Mouse (Mus musculus) CH12.LX (cell line): ENCODE data around the gene Mettl3. TPM values are rescaled to one million over a fixed set of nuclear protein-coding genes. Genes with fewer than 3 reads are reported as not detected.
"Not testable (repeated sequence)": the region's sequence is repeated elsewhere in the genome, so short reads cannot be mapped to it uniquely, and the experiment has no call there.

Source experiments
- DNase-seq: peaks from one replicate; pipeline ENCODE4 v3.0.0-alpha.2; 2013; ENCODE audit errors: extremely low read depth
- H3K27ac ChIP-seq: 2 replicates; pipeline ENCODE4 v1.5.1; 2012; ENCODE audit warnings: low read depth, mild to moderate bottlenecking, control low read depth, moderate library complexity; ENCODE audit not compliant: insufficient read depth
- H3K27me3 ChIP-seq: replicated peaks from 2 replicates; pipeline ENCODE3; 2012; ENCODE audit warnings: inconsistent platforms
- H3K36me3 ChIP-seq, 2 experiments: replicated peaks in 1 of 2; 2 replicates each; pipeline versions ENCODE3 to v1.6.1; 2012; ENCODE audit warnings: inconsistent platforms in 1 of 2, low read length in 1 of 2, mild to moderate bottlenecking in 1 of 2, mixed read lengths in 1 of 2, moderate library complexity in 1 of 2; ENCODE audit not compliant: control insufficient read depth in 1 of 2, insufficient read depth in 1 of 2
- H3K4me1 ChIP-seq, 2 experiments: 2 replicates each; pipeline ENCODE4 v1.6.1; 2012; ENCODE audit warnings: inconsistent platforms in 1 of 2, moderate library complexity in 1 of 2; ENCODE audit not compliant: insufficient read depth in 2 of 2, control insufficient read depth in 1 of 2
- H3K4me2 ChIP-seq: 2 replicates; pipeline ENCODE4 v1.6.1; 2012; ENCODE audit warnings: low read depth, mild to moderate bottlenecking, control low read depth; ENCODE audit not compliant: poor library complexity, insufficient read depth, severe bottlenecking
- H3K4me3 ChIP-seq, 3 experiments: fragments of 150-350 bp in 1 of 3; sonication (generic) in 1 of 3; replicated peaks in 1 of 3; 2 replicates each; pipeline versions ENCODE3 to v1.5.1; 2011 to 2012; ENCODE audit warnings: low read depth in 2 of 3, low read length in 2 of 3, mild to moderate bottlenecking in 2 of 3, moderate library complexity in 2 of 3, control low read depth in 1 of 3, improper control_type of control experiment in 1 of 3, inconsistent platforms in 1 of 3, mixed read lengths in 1 of 3; ENCODE audit not compliant: poor library complexity in 1 of 3
- H3K79me2 ChIP-seq: replicated peaks from 2 replicates; pipeline ENCODE4 v1.6.1; 2012; ENCODE audit warnings: mild to moderate bottlenecking, moderate library complexity; ENCODE audit not compliant: control insufficient read depth, poor library complexity, insufficient read depth, severe bottlenecking; ENCODE audit errors: extremely low read depth
- H3K9ac ChIP-seq: 2 replicates; pipeline ENCODE4 v1.6.1; 2012; ENCODE audit warnings: low read depth, mild to moderate bottlenecking, control low read depth, moderate library complexity; ENCODE audit not compliant: insufficient read depth
- H3K9me3 ChIP-seq: replicated peaks from 2 replicates; pipeline ENCODE3; 2012; ENCODE audit warnings: low read length, inconsistent platforms, mixed read lengths
- CHD1 ChIP-seq: IDR thresholded peaks from 2 replicates; pipeline ENCODE4 v1.6.1; 2012; ENCODE audit warnings: low read depth, low read length, improper control_type of control experiment, inconsistent platforms
- CTCF ChIP-seq, 2 experiments: IDR thresholded peaks in 1 of 2; conservative IDR thresholded peaks in 1 of 2; 2 replicates each; pipeline ENCODE4 v1.5.1; 2011 to 2012; ENCODE audit warnings: low read depth in 2 of 2, low read length in 2 of 2, improper control_type of control experiment in 1 of 2, inconsistent platforms in 1 of 2, mild to moderate bottlenecking in 1 of 2, moderate library complexity in 1 of 2
- JUN ChIP-seq: IDR thresholded peaks from 2 replicates; pipeline ENCODE4 v1.6.1; 2011; ENCODE audit warnings: low read depth, mild to moderate bottlenecking, low read length, improper control_type of control experiment, moderate library complexity; ENCODE audit not compliant: insufficient read depth
- MAX ChIP-seq: IDR thresholded peaks from 2 replicates; pipeline ENCODE4 v1.6.1; 2011; ENCODE audit warnings: low read length, improper control_type of control experiment
- MEF2A ChIP-seq: IDR thresholded peaks from 2 replicates; pipeline ENCODE4 v1.6.1; 2014; ENCODE audit warnings: low read depth, mild to moderate bottlenecking, inconsistent platforms, low read length, improper control_type of control experiment, borderline replicate concordance
- NRF1 ChIP-seq: IDR thresholded peaks from 2 replicates; pipeline ENCODE4 v1.6.1; 2014; ENCODE audit warnings: low read depth, mild to moderate bottlenecking, inconsistent platforms, low read length, improper control_type of control experiment, moderate library complexity
- POLR2AphosphoS2 ChIP-seq: IDR thresholded peaks from 2 replicates; pipeline ENCODE4 v1.6.1; 2011; ENCODE audit warnings: low read depth, low read length, improper control_type of control experiment
- RAD21 ChIP-seq: IDR thresholded peaks from 2 replicates; pipeline ENCODE4 v1.6.1; 2011; ENCODE audit warnings: low read depth, mild to moderate bottlenecking, low read length, improper control_type of control experiment, moderate library complexity
- SMC3 ChIP-seq: IDR thresholded peaks from 2 replicates; pipeline ENCODE4 v1.6.1; 2011; ENCODE audit warnings: low read depth, low read length, improper control_type of control experiment
- TBP ChIP-seq: conservative IDR thresholded peaks from 2 replicates; pipeline ENCODE4 v1.6.1; 2011; ENCODE audit warnings: low read depth, low read length, improper control_type of control experiment
- UBTF ChIP-seq: IDR thresholded peaks from 2 replicates; pipeline ENCODE4 v1.6.1; 2012; ENCODE audit warnings: low read depth, mild to moderate bottlenecking, inconsistent platforms, low read length, improper control_type of control experiment, moderate library complexity
- dilution Hi-C: fragments of 300-500 bp; cut with MboI; formaldehyde crosslinking; loops from 2 replicates; pipeline ENCODE4 v1.14.3; 2020; ENCODE audit warnings: low sequenced_read_pairs; ENCODE audit not compliant: extremely low pct_unique_long_range_greater_than_20kb, extremely low pct_ligation_motif_present
- in situ Hi-C: fragments of 300-500 bp; cut with MboI; formaldehyde crosslinking; loops from 3 replicates; pipeline ENCODE4 v1.14.3; 2019; ENCODE audit warnings: low sequenced_read_pairs, low pct_ligation_motif_present, low pct_unique_long_range_greater_than_20kb, mixed read lengths
- polyA plus RNA-seq: library from polyadenylated mRNA; unstranded; fragments of >175 nt; gene quantifications from 2 replicates; pipeline ENCODE4 v1.2.1, GENCODE M21; 2012; ENCODE audit warnings: low read depth; ENCODE audit not compliant: insufficient read length
- total RNA-seq, 2 experiments: library from RNA; depleted of rRNA; stranded (reverse); fragments of 300-350 nt in 1 of 2; fragments of >200 nt in 1 of 2; gene quantifications; 2 replicates each; pipeline ENCODE4 v1.2.3; 2012 to 2014

The Mettl3 gene
- total and polyA plus RNA-seq, 3 experiments: 41.6 to 47.4 (median 47.0) TPM

DNA sequence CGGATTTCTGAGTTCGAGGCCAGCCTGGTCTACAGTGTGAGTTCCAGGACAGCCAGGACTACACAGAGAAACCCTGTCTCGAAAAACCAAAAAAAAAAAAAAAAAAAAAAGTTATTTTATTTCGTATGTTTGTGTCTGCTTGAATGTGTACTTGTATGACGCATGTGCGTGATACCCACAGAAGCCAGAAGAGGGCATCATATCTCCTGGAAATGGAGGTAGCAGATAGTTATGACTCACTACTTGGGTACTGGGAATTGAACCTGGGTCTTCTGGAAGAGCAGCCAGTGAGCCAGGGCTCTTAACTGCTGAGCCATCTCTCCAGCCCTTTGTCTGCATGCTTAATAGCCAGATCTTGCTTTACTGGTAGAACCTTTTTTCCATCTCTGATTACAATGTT, 5.4 kb upstream of the Mettl3 start:
- H3K4me1 ChIP-seq, H3K4me3 ChIP-seq, H3K9me3 ChIP-seq, dilution Hi-C loops, H3K27me3 ChIP-seq, H3K4me2 ChIP-seq, H3K9ac ChIP-seq, DNase-seq, in situ Hi-C loops, H3K79me2 ChIP-seq, H3K27ac ChIP-seq: not testable (repeated sequence)
- peak; percentile 9 for TF ChIP-seq RAD21
- peak; percentile 14 for TF ChIP-seq SMC3
- peak; percentile 7 to 34; a peak in 2 of 4 replicates for TF ChIP-seq CTCF (conservative IDR thresholded peaks at IDR 0.05 in 1 of 2, IDR thresholded peaks at IDR 0.05 in 1 of 2; ENCODE audit: low read depth in 2 of 2, low read length in 2 of 2)
- peaks cover 0 to 11% of the 10 kb centered on the region in 2 experiments for H3K36me3 ChIP-seq

DNA sequence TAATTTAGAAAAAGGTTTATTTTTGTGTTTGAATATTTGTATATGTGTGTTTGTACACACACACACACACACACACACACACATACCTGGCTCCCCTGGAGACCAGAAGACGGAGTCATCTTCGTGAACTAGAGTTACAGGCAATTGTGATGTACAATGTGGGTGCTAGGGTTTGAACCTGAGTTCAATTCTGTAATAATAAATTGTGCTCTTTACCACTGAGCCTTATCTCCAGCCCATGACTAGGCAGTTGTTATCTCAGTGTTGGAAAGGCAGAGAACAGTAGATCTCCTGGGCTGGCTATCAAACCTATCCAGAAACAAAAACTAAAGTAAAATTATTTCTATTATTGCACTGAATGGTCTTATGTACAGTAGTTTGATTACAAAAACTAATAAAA, 1.2 kb upstream of the Mettl3 start:
- DNase-seq: no peak
- H3K9ac ChIP-seq: no peak overlapping the region
- peak overlapping the region; percentile 82 for H3K4me2 ChIP-seq
- H3K79me2 ChIP-seq: peaks cover 29% of the 10 kb centered on the region
- peaks cover 2 to 18% of the 10 kb centered on the region in 2 experiments for H3K36me3 ChIP-seq
- H3K27ac ChIP-seq: no peak overlapping the region
- H3K27me3 ChIP-seq: no peaks in the 10 kb centered on the region
- H3K4me3 ChIP-seq: peak overlapping the region in 1 of 3 experiments; percentile 53
- in situ Hi-C loops (no loop called here), dilution Hi-C loops (no loop called here)
- peaks cover 0 to 22% of the 10 kb centered on the region in 2 experiments; a peak in 1 of 4 replicates for H3K4me1 ChIP-seq
- H3K9me3 ChIP-seq: no peaks in the 10 kb centered on the region
- no peak for TF ChIP-seq MEF2A
- no peak for TF ChIP-seq CHD1
- TF ChIP-seq MAX: no peak
- TF ChIP-seq POLR2AphosphoS2: no peak
- no peak for TF ChIP-seq NRF1
- no peak for TF ChIP-seq JUN
- TF ChIP-seq UBTF: no peak

DNA sequence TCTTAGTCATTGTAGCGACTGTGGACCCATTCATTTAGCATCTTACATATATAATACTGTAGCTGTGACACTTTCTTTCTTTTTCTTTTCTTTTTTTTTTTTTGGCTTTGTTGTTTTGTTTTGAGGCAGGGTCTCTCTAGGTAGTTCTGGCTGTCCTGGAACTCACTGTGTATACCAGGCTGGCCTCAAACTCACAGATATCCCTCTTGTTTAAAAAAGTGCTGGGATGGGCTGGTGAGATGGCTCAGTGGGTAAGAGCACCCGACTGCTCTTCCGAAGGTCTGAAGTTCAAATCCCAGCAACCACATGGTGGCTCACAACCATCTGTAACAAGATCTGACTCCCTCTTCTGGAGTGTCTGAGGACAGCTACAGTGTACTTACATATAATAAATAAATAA, 1.4 kb downstream of the Mettl3 start:
- H3K9me3 ChIP-seq, H3K4me3 ChIP-seq, H3K27me3 ChIP-seq, in situ Hi-C loops, H3K4me2 ChIP-seq, DNase-seq, H3K27ac ChIP-seq, H3K9ac ChIP-seq, dilution Hi-C loops: not testable (repeated sequence)
- Histone ChIP-seq H3K36me3 (peaks cover 20 to 30% of the 10 kb centered on the region in 2 experiments), H3K4me1 (peaks cover 0 to 22% of the 10 kb centered on the region in 2 experiments; a peak in 1 of 4 replicates), H3K79me2 (peaks cover 29% of the 10 kb centered on the region)
- peak in 1 of 2 experiments; percentile 13; a peak in 1 of 4 replicates for TF ChIP-seq CTCF (conservative IDR thresholded peaks at IDR 0.05 in 1 of 2, IDR thresholded peaks at IDR 0.05 in 1 of 2; ENCODE audit: low read depth in 2 of 2, low read length in 2 of 2)
- TF ChIP-seq TBP: peak; percentile 69; the same call in 1 of the 2 replicates
